Mouse (Mus musculus) neutrophil, adult 59 days (primary cell): ENCODE data around the gene Ces1d. TPM values are rescaled to one million over a fixed set of nuclear protein-coding genes. Genes with fewer than 3 reads are reported as not detected.

Experiments
- total RNA-seq, 2 experiments: library from RNA; stranded (reverse); gene quantifications; 1 replicate in 1 of 2; 2 replicates in 1 of 2; pipeline ENCODE4 v1.2.4; 2023

Gene Ces1d
- 10 to 100 TPM; 11.6 to 16.9 TPM for total RNA-seq

DNA sequence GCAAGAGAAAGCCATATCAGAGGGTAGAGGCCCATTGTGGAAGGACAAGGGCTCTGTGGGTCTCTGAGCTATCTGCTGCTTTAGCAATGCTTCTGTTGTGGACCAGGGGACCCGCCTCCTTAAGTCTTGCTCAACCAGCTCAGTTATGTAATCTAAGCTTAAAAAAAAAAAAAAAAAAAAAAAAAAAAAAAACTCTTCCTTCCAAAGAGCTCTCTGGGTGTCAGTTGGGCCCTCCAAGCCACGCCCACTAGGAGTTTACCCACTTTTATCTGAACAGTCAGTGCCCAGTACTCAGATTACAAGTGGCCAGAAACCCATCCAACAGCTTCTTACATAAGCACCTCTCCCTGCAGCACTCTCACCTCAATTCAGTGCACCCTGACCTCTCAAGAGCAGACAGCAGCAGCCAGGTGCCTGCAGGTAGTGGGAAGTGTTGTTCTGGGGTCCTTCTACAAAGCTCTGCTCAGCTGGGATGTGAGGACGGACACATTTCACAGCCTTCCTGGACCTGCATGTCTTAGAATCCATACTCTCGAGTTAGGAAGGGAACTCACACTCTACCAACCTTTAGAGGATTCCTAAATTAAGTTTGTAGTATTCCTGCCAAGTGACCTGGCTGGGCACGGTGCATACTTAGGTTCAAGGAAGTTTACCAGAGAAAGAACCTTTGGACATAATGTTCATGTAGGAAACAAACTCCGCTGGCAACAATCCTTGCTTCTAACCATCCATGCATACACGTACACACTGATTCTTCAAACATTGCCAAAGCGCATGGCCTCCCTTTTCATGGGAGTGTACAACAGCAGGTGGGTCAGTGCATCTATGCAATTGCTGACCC is at the start of gene Ces1d:
Gene Ces1d (minus strand): TSS at position 154 of the 841 bp plus-strand sequence.

GRCm38 (mm10) chr8:93229446-93229845 is 31.8 kb upstream of the Ces1d start, which contains the start of gene Ces1e:
Ces1e (minus strand) TSS chr8:93229619.

DNA sequence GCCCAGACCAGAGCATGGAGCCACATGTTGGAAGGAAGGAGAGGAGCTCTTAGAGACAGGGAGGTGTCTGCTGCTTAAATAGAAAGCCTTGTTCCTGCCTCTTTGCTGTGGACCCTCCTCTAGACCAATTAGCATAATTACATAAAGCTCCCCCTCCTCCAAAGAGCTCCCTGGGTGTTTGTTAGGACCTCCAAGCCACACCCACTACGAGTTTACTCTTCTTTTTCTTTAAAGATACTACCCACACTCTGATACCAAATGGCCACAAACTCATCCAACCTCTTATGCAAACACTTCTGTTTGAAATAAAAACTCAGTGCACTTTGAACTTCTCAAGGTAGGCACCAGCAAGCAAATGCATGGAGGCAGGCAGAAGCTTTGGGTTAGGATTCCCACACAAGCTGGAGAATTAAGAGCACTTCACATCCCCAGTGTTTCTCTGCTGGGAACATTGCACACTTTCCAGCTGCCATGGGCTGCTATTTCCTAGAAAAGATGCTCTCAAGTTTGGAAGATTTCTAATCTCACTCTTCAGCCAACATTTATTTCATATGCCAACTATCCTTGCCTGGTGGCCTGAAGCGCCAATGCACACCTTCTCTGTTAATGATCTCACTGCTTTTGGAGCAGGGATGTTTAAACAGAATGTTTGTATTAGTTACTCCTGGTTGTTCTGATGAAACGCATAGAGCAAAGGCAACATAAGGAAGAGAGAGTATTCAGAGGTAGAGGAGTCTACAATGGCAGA is 66.2 kb downstream of the Ces1d start, which contains the start of gene Ces1c:
Gene Ces1c (minus strand): TSS at position 51 of the 748 bp plus-strand sequence.

Other genes starting within 250 kb of the Ces1d start
- gene Slc6a2, start 237.8 kb downstream of the Ces1d start, total RNA-seq, result 1 to 10 TPM; 1.1 to 1.7 TPM
- gene Ces1a, start 149.6 kb downstream of the Ces1d start, total RNA-seq, result not detected
- gene Ces1b, start 117.8 kb downstream of the Ces1d start, total RNA-seq, result not detected
- gene Ces1c, start 66.6 kb downstream of the Ces1d start, total RNA-seq, result not detected
- gene Ces1e, start 31.8 kb upstream of the Ces1d start, total RNA-seq, result not detected
- not detected for gene Ces1f, start 81.9 kb upstream of the Ces1d start, total RNA-seq
- not detected for gene Ces1g, start 139.5 kb upstream of the Ces1d start, total RNA-seq
- gene Ces1h, start 181.9 kb upstream of the Ces1d start, total RNA-seq, result not detected